Mouse (Mus musculus) hindbrain, embryonic 15.5 days (tissue): ENCODE measurements around the gene Dock7. TPM values are rescaled to one million over a fixed set of nuclear protein-coding genes. Genes with fewer than 3 reads are reported as not detected.
"Not testable (repeated sequence)": the region's sequence is repeated elsewhere in the genome, so short reads cannot be mapped to it uniquely, and the experiment has no call there.

Experiments used
- ATAC-seq: fragments of 200-750 bp; cut with Nextera tagmentation; 2 replicates; pipeline ENCODE4 v1.8.0; 2017; ENCODE audit warnings: low read depth, moderate number of reproducible peaks, moderate TSS enrichment; ENCODE audit not compliant: low FRiP score
- H3K27ac ChIP-seq: fragments of 300-500 bp; sonication (generic); replicated peaks from 2 replicates; pipeline ENCODE4 v1.5.1; 2015; ENCODE audit warnings: mild to moderate bottlenecking, inconsistent platforms
- H3K27me3 ChIP-seq: fragments of 300-500 bp; sonication (generic); 2 replicates; pipeline ENCODE4 v1.6.1; 2015; ENCODE audit warnings: control low read depth, inconsistent platforms
- H3K36me3 ChIP-seq: fragments of 300-500 bp; sonication (generic); 2 replicates; pipeline ENCODE4 v1.6.1; 2015; ENCODE audit warnings: control low read depth, inconsistent platforms
- H3K4me1 ChIP-seq: fragments of 300-500 bp; sonication (generic); replicated peaks from 2 replicates; pipeline ENCODE4 v1.6.1; 2015; ENCODE audit warnings: control low read depth, inconsistent platforms
- H3K4me2 ChIP-seq: fragments of 300-500 bp; sonication (generic); 2 replicates; pipeline ENCODE4 v1.6.1; 2015; ENCODE audit warnings: moderate library complexity, mild to moderate bottlenecking, inconsistent platforms
- H3K4me3 ChIP-seq: fragments of 300-500 bp; sonication (generic); 2 replicates; pipeline ENCODE4 v1.5.1; 2015; ENCODE audit warnings: mild to moderate bottlenecking, inconsistent platforms
- H3K9ac ChIP-seq: fragments of 300-500 bp; sonication (generic); 2 replicates; pipeline ENCODE4 v1.6.1; 2015; ENCODE audit warnings: inconsistent platforms
- H3K9me3 ChIP-seq: fragments of 300-500 bp; sonication (generic); 2 replicates; pipeline ENCODE4 v1.6.1; 2016; ENCODE audit warnings: control low read depth, inconsistent platforms
- WGBS: fragments of 180-500 bp; shearing (Covaris S2); methylation state at CpG from one replicate; pipeline ENCODE4 v1.1.7; 2015; 5-methylcytosine and 5-hydroxymethylcytosine counted together
- polyA plus RNA-seq: library from polyadenylated mRNA; unstranded; fragments of >200 nt; fragmentation: Nextera tagmentation; extraction: Ambion mirVana; gene quantifications from 2 replicates; pipeline ENCODE4 v1.2.1, GENCODE M21; 2015

The Dock7 gene
- polyA plus RNA-seq, 1 experiment from 2014 or later: 58.1 TPM

GRCm38 (mm10) chr4:98979976-98980375 lies 140.7 kb downstream of the Dock7 start:
- not testable (repeated sequence) for H3K27me3 ChIP-seq, ATAC-seq, H3K4me3 ChIP-seq, H3K4me1 ChIP-seq, H3K9me3 ChIP-seq, H3K9ac ChIP-seq, H3K27ac ChIP-seq, H3K4me2 ChIP-seq
- peaks cover 36% of the 10 kb centered on the region for H3K36me3 ChIP-seq
- 86% methylated on average over 3 of the region's 3 CpGs for WGBS

GRCm38 (mm10) chr4:98978693-98979092 lies 142.0 kb downstream of the Dock7 start:
- no peaks in the 10 kb centered on the region for H3K4me1 ChIP-seq
- H3K9ac ChIP-seq: no peak overlapping the region
- no peaks in the 10 kb centered on the region for H3K27me3 ChIP-seq
- 83% methylated on average over 2 of the region's 2 CpGs for WGBS
- H3K4me3 ChIP-seq: no peak overlapping the region
- no peak for ATAC-seq
- H3K9me3 ChIP-seq: no peaks in the 10 kb centered on the region
- H3K36me3 ChIP-seq: peaks cover 27% of the 10 kb centered on the region
- no peak overlapping the region for H3K4me2 ChIP-seq
- H3K27ac ChIP-seq: no peak overlapping the region

- not testable (repeated sequence) for H3K9ac ChIP-seq, H3K27me3 ChIP-seq, H3K4me1 ChIP-seq, ATAC-seq, H3K27ac ChIP-seq, H3K9me3 ChIP-seq, H3K4me2 ChIP-seq, H3K4me3 ChIP-seq
- peaks cover 25% of the 10 kb centered on the region for H3K36me3 ChIP-seq
- WGBS: 99% methylated on average over 2 of the region's 2 CpGs
Observed at GRCm38 (mm10) chr4:98978288-98978687, 142.4 kb downstream of the Dock7 start.

GRCm38 (mm10) chr4:98975741-98976140 lies 145.0 kb downstream of the Dock7 start:
- H3K4me2 ChIP-seq: no peak overlapping the region
- H3K9me3 ChIP-seq: no peaks in the 10 kb centered on the region
- H3K9ac ChIP-seq: no peak overlapping the region
- 46% methylated on average over 8 of the region's 8 CpGs for WGBS
- no peak overlapping the region for H3K4me3 ChIP-seq
- no peak overlapping the region for H3K27ac ChIP-seq
- no peaks in the 10 kb centered on the region for H3K27me3 ChIP-seq
- H3K4me1 ChIP-seq: no peaks in the 10 kb centered on the region
- H3K36me3 ChIP-seq: peaks cover 40% of the 10 kb centered on the region
- ATAC-seq: no peak

- no peak overlapping the region for H3K4me2 ChIP-seq
- no peak overlapping the region for H3K9ac ChIP-seq
- WGBS: 88% methylated on average over 3 of the region's 3 CpGs
- no peaks in the 10 kb centered on the region for H3K4me1 ChIP-seq
- no peaks in the 10 kb centered on the region for H3K27me3 ChIP-seq
- H3K9me3 ChIP-seq: no peaks in the 10 kb centered on the region
- H3K36me3 ChIP-seq: peaks cover 65% of the 10 kb centered on the region
- H3K4me3 ChIP-seq: no peak overlapping the region
- no peak for ATAC-seq
- no peak overlapping the region for H3K27ac ChIP-seq
Observed at GRCm38 (mm10) chr4:98969946-98970345, 150.8 kb downstream of the Dock7 start.

- WGBS: 85% methylated on average over 3 of the region's 3 CpGs
- Histone ChIP-seq H3K27ac (no peak overlapping the region), H3K4me2 (no peak overlapping the region), H3K9ac (no peak overlapping the region), H3K9me3 (no peaks in the 10 kb centered on the region), H3K4me1 (no peaks in the 10 kb centered on the region), H3K4me3 (no peak overlapping the region), H3K27me3 (no peaks in the 10 kb centered on the region), H3K36me3 (peaks cover 51% of the 10 kb centered on the region)
- ATAC-seq: no peak
Observed at GRCm38 (mm10) chr4:98960243-98960642, 160.5 kb downstream of the Dock7 start.

GRCm38 (mm10) chr4:98955986-98956385 lies 164.7 kb downstream of the Dock7 start:
- 93% methylated on average over 8 of the region's 8 CpGs for WGBS
- H3K36me3 ChIP-seq: peaks cover 47% of the 10 kb centered on the region
- no peaks in the 10 kb centered on the region for H3K4me1 ChIP-seq
- no peaks in the 10 kb centered on the region for H3K9me3 ChIP-seq
- no peak overlapping the region for H3K27ac ChIP-seq
- H3K9ac ChIP-seq: no peak overlapping the region
- H3K4me2 ChIP-seq: no peak overlapping the region
- no peak for ATAC-seq
- H3K27me3 ChIP-seq: no peaks in the 10 kb centered on the region
- H3K4me3 ChIP-seq: no peak overlapping the region

GRCm38 (mm10) chr4:98950563-98950962 lies 170.2 kb downstream of the Dock7 start:
- H3K9me3 ChIP-seq: no peaks in the 10 kb centered on the region
- ATAC-seq: no peak
- no peak overlapping the region for H3K4me3 ChIP-seq
- H3K4me2 ChIP-seq: no peak overlapping the region
- no peaks in the 10 kb centered on the region for H3K27me3 ChIP-seq
- H3K27ac ChIP-seq: no peak overlapping the region
- H3K36me3 ChIP-seq: peaks cover 24% of the 10 kb centered on the region
- H3K9ac ChIP-seq: no peak overlapping the region
- H3K4me1 ChIP-seq: no peaks in the 10 kb centered on the region

GRCm38 (mm10) chr4:98938210-98938609 lies 182.5 kb downstream of the Dock7 start:
- not testable (repeated sequence) for H3K27ac ChIP-seq, ATAC-seq
- peaks cover 64% of the 10 kb centered on the region for H3K36me3 ChIP-seq

GRCm38 (mm10) chr4:98936036-98936435 lies 184.7 kb downstream of the Dock7 start:
- Histone ChIP-seq H3K9ac (no peak overlapping the region), H3K4me2 (no peak overlapping the region), H3K27me3 (no peaks in the 10 kb centered on the region), H3K27ac (no peak overlapping the region), H3K4me1 (no peaks in the 10 kb centered on the region), H3K4me3 (no peak overlapping the region), H3K36me3 (peaks cover 62% of the 10 kb centered on the region), H3K9me3 (no peaks in the 10 kb centered on the region)
- no peak for ATAC-seq
- WGBS: 87% methylated on average over 6 of the region's 6 CpGs

More at GRCm38 (mm10) chr4:98938210-98938609, 182.5 kb downstream of the Dock7 start:
- H3K27me3 ChIP-seq, H3K4me1 ChIP-seq, H3K9me3 ChIP-seq, H3K9ac ChIP-seq, H3K4me2 ChIP-seq, H3K4me3 ChIP-seq: not testable (repeated sequence)
- 90% methylated on average over 6 of the region's 6 CpGs for WGBS

- H3K27ac ChIP-seq: no peak overlapping the region
- no peaks in the 10 kb centered on the region for H3K27me3 ChIP-seq
- H3K4me2 ChIP-seq: peak overlapping the region; percentile 87
- WGBS: 18% methylated on average over 6 of the region's 6 CpGs
- H3K9me3 ChIP-seq: no peaks in the 10 kb centered on the region
- H3K9ac ChIP-seq: 0 out of 2 replicates have a peak overlapping the region, but pooled peaks have one; percentile 74
- peaks cover 2% of the 10 kb centered on the region; the same call in 1 of the 2 replicates for H3K36me3 ChIP-seq
- H3K4me3 ChIP-seq: peak overlapping the region; percentile 93
- H3K4me1 ChIP-seq: peaks cover 22% of the 10 kb centered on the region
- no peak for ATAC-seq
Observed at GRCm38 (mm10) chr4:98925250-98925781, 195.4 kb downstream of the Dock7 start.

- H3K4me1 ChIP-seq: peaks cover 22% of the 10 kb centered on the region
- H3K36me3 ChIP-seq: no peaks in the 10 kb centered on the region
- peak overlapping the region; percentile 74 for H3K9ac ChIP-seq
- 0 out of 2 replicates have a peak overlapping the region, but pooled peaks have one; percentile 98 for H3K27ac ChIP-seq
- no peaks in the 10 kb centered on the region for H3K27me3 ChIP-seq
- H3K9me3 ChIP-seq: no peaks in the 10 kb centered on the region
- H3K4me3 ChIP-seq: peak overlapping the region; percentile 93
- peak overlapping the region; percentile 87 for H3K4me2 ChIP-seq
- 2% methylated on average over 2 of the region's 2 CpGs for WGBS
- no peak for ATAC-seq
Observed at GRCm38 (mm10) chr4:98924906-98925178, 195.9 kb downstream of the Dock7 start.
